In the genomic region with DNA sequence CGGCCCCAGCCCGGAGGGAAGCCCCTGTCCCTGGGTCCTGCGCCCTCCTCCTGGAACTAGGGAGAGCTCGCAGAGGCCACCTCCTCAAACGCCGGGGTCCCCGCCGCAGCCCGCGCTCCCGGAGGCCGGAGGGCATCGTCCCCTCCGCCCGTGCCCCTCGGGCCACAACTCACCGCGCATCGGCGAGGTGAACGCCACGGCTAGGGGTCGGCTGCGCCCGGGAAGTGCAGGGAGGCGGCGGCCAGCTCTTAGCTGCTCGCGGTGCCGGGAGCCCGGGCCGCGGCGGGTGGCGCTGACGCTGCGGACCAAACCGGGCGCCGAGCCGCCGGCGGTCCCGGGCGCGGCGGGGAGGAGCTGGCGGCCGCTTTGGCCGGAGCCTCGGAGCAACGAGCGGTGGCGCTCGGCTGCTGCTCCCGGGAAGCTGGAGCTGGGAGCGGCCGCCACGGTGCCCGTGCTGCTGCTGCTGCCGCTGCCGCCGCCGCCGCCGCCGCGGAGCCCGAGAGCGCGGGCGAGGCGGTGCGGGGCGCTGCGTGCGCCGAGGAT, we compare ENCODE assay signal across 8 mouse cellular contexts. TPM values are rescaled to one million over a fixed set of nuclear protein-coding genes. Genes with fewer than 3 reads are reported as not detected.
DNase-seq lines count a peak whose midpoint lies in the region; ATAC-seq and TF ChIP-seq lines count a peak whose summit lies in the region.

No protein-coding gene starts in this region.

- H3K9me3 ChIP-seq in forebrain, embryonic 13.5 days (replicated peaks) = no peaks in the 10 kb centered on the region
- no peaks in the 10 kb centered on the region for H3K9me3 ChIP-seq in limb, embryonic 14.5 days (ENCODE audit: control insufficient read depth, low read length)
- H3K9me3 ChIP-seq in stomach, embryonic 16.5 days (replicated peaks; ENCODE audit: control insufficient read depth, low read length) = no peaks in the 10 kb centered on the region

- peaks cover 89% of the 10 kb centered on the region for H3K27me3 ChIP-seq in forebrain, embryonic 13.5 days
- peaks cover 59% of the 10 kb centered on the region for H3K27me3 ChIP-seq in limb, embryonic 14.5 days (ENCODE audit: control insufficient read depth, insufficient read depth, low read length)
- H3K27me3 ChIP-seq in stomach, embryonic 16.5 days (ENCODE audit: control insufficient read depth, insufficient read depth, low read length) = peaks cover 74% of the 10 kb centered on the region

- under 1% methylated on average over 54 of the region's 78 CpGs for WGBS in forebrain, embryonic 13.5 days
- WGBS in limb, embryonic 14.5 days = under 1% methylated on average over 60 of the region's 78 CpGs
- WGBS in stomach, embryonic 16.5 days = under 1% methylated on average over 76 of the region's 78 CpGs

- DNase-seq in layer of hippocampus, postnatal 10 days (ENCODE audit: low spot score in 2 of 2) = peak; percentile 13 to 37
- no peak for DNase-seq in layer of hippocampus, adult 8-10 months (ENCODE audit: low spot score in 2 of 2)
- peak; percentile 57 to 70 for DNase-seq in adrenal gland, postnatal 36 days
- no peak for DNase-seq in limb, embryonic 14.5 days (ENCODE audit: low spot score)
- no peak for DNase-seq in layer of hippocampus, postnatal 25 days (ENCODE audit: extremely low spot score in 1 of 2, low spot score in 1 of 2)
- DNase-seq in T-cell, adult 2 months (ENCODE audit: low spot score) = no peak

- TF ChIP-seq POLR2A in limb, embryonic 14.5 days (IDR thresholded peaks at IDR 0.05; ENCODE audit: borderline replicate concordance, extremely low read depth, insufficient read depth, insufficient read length) = no peak

- no peaks in the 10 kb centered on the region for H3K36me3 ChIP-seq in forebrain, embryonic 13.5 days (ENCODE audit: poor library complexity, severe bottlenecking)
- H3K36me3 ChIP-seq in limb, embryonic 14.5 days (ENCODE audit: control insufficient read depth, insufficient read depth, low read length) = no peaks in the 10 kb centered on the region
- H3K36me3 ChIP-seq in stomach, embryonic 16.5 days (ENCODE audit: control insufficient read depth, insufficient read depth, low read length) = no peaks in the 10 kb centered on the region

- H3K27ac ChIP-seq in forebrain, embryonic 13.5 days = no peak overlapping the region
- H3K27ac ChIP-seq in limb, embryonic 14.5 days (replicated peaks; ENCODE audit: low read depth, low read length) = no peak overlapping the region
- no peak overlapping the region for H3K27ac ChIP-seq in stomach, embryonic 16.5 days (ENCODE audit: low read length)

- H3K4me3 ChIP-seq in forebrain, embryonic 13.5 days = peak overlapping the region; percentile 58
- peak overlapping the region; percentile 55 for H3K4me3 ChIP-seq in limb, embryonic 14.5 days (replicated peaks; ENCODE audit: low read length)
- peak overlapping the region; percentile 57 for H3K4me3 ChIP-seq in stomach, embryonic 16.5 days (replicated peaks; ENCODE audit: low read length)

- H3K4me2 ChIP-seq in forebrain, embryonic 13.5 days = peak overlapping the region; percentile 96
- peak overlapping the region; percentile 99 for H3K4me2 ChIP-seq in limb, embryonic 14.5 days (replicated peaks; ENCODE audit: low read depth, low read length, severe bottlenecking)
- H3K4me2 ChIP-seq in stomach, embryonic 16.5 days (ENCODE audit: low read depth, low read length) = peak overlapping the region; percentile 99

- no peak; the same call in 1 of the 2 replicates for ATAC-seq in forebrain, embryonic 13.5 days
- ATAC-seq in limb, embryonic 14.5 days (ENCODE audit: low FRiP score, low read depth) = no peak
- no peak for ATAC-seq in stomach, embryonic 16.5 days (ENCODE audit: insufficient read depth, low FRiP score)

- peak overlapping the region; percentile 75 for H3K9ac ChIP-seq in forebrain, embryonic 13.5 days
- peak overlapping the region; percentile 54 for H3K9ac ChIP-seq in limb, embryonic 14.5 days (ENCODE audit: low read depth, low read length, severe bottlenecking)
- H3K9ac ChIP-seq in stomach, embryonic 16.5 days (ENCODE audit: low read length) = peak overlapping the region; percentile 66

- H3K4me1 ChIP-seq in forebrain, embryonic 13.5 days = peaks cover 42% of the 10 kb centered on the region
- H3K4me1 ChIP-seq in limb, embryonic 14.5 days (ENCODE audit: control insufficient read depth, insufficient read depth, low read length) = peaks cover 11% of the 10 kb centered on the region; the same call in 1 of the 2 replicates
- peaks cover 15% of the 10 kb centered on the region for H3K4me1 ChIP-seq in stomach, embryonic 16.5 days (ENCODE audit: control insufficient read depth, insufficient read depth, low read length)

RNA-seq across cellular contexts. Expression of a gene that starts 8.5 kb away (rescaled TPM):
- total RNA-seq in layer of hippocampus, postnatal 10 days (2021) = 10 to 100 TPM; 12.2 to 16.1 TPM
- 10 to 100 TPM in 3 of 4 experiments, 1 to 10 TPM in 1; 9.9 to 13.0 (median 12.6) TPM for total RNA-seq in layer of hippocampus, adult 8-10 months (2022)
- 10 to 100 TPM in 1 of 2 experiments, 1 to 10 TPM in 1; 3.4 to 12.2 TPM for total RNA-seq in adrenal gland, postnatal 36 days (2021)
- 2.2 and 2.4 TPM in 2 replicates for polyA plus RNA-seq in forebrain, embryonic 13.5 days (2015; fragmentation: Nextera tagmentation; extraction: Ambion mirVana)
- 1.6 and 2.2 TPM in 2 replicates for polyA plus RNA-seq in limb, embryonic 14.5 days (2012; rRNA removed)
- polyA plus RNA-seq in limb, embryonic 14.5 days (2014; fragmentation: Nextera tagmentation; extraction: Ambion mirVana) = 0.75 and 1.0 TPM in 2 replicates
- 0.19 and 0.50 TPM in 2 replicates for polyA plus RNA-seq in stomach, embryonic 16.5 days (2015; fragmentation: Nextera tagmentation; extraction: Ambion mirVana)
- 10 to 100 TPM; 10.3 to 12.2 TPM for total RNA-seq in layer of hippocampus, postnatal 25 days (2021)

RNA-seq across cellular contexts. Expression of a gene that starts 43.6 kb away (rescaled TPM):
- total RNA-seq in layer of hippocampus, postnatal 10 days (2021) = 10 to 100 TPM; 35.1 to 35.6 TPM
- total RNA-seq in layer of hippocampus, adult 8-10 months (2022) = 10 to 100 TPM; 30.4 to 39.8 (median 36.1) TPM
- total RNA-seq in adrenal gland, postnatal 36 days (2021) = 10 to 100 TPM; 16.1 to 19.4 TPM
- 147 and 165 TPM in 2 replicates for polyA plus RNA-seq in forebrain, embryonic 13.5 days (2015; fragmentation: Nextera tagmentation; extraction: Ambion mirVana)
- polyA plus RNA-seq in limb, embryonic 14.5 days (2012; rRNA removed) = 196 and 250 TPM in 2 replicates
- 227 and 235 TPM in 2 replicates for polyA plus RNA-seq in limb, embryonic 14.5 days (2014; fragmentation: Nextera tagmentation; extraction: Ambion mirVana)
- polyA plus RNA-seq in stomach, embryonic 16.5 days (2015; fragmentation: Nextera tagmentation; extraction: Ambion mirVana) = 163 and 171 TPM in 2 replicates
- 10 to 100 TPM; 33.6 to 35.7 TPM for total RNA-seq in layer of hippocampus, postnatal 25 days (2021)

RNA-seq across cellular contexts. Expression of a gene that starts 52.9 kb away (rescaled TPM):
- 10 to 100 TPM; 61.4 to 72.2 TPM for total RNA-seq in layer of hippocampus, postnatal 10 days (2021)
- 10 to 100 TPM; 61.9 to 71.6 (median 65.0) TPM for total RNA-seq in layer of hippocampus, adult 8-10 months (2022)
- total RNA-seq in adrenal gland, postnatal 36 days (2021) = 10 to 100 TPM; 20.0 to 22.9 TPM
- polyA plus RNA-seq in forebrain, embryonic 13.5 days (2015; fragmentation: Nextera tagmentation; extraction: Ambion mirVana) = 22.2 and 25.2 TPM in 2 replicates
- 24.1 and 28.0 TPM in 2 replicates for polyA plus RNA-seq in limb, embryonic 14.5 days (2012; rRNA removed)
- 31.4 and 31.9 TPM in 2 replicates for polyA plus RNA-seq in limb, embryonic 14.5 days (2014; fragmentation: Nextera tagmentation; extraction: Ambion mirVana)
- 24.3 and 29.0 TPM in 2 replicates for polyA plus RNA-seq in stomach, embryonic 16.5 days (2015; fragmentation: Nextera tagmentation; extraction: Ambion mirVana)
- 10 to 100 TPM; 65.6 to 69.5 TPM for total RNA-seq in layer of hippocampus, postnatal 25 days (2021)

Comparison
In these comparisons a context has a peak if more than half of its experiments do, and no peak if none do; other contexts are left out.
1. DNase-seq: peak in layer of hippocampus, postnatal 10 days (2 of 2) and adrenal gland, postnatal 36 days (2 of 2); none in layer of hippocampus, adult 8-10 months (0 of 2), limb, embryonic 14.5 days (single experiment), layer of hippocampus, postnatal 25 days (0 of 2) and T-cell, adult 2 months (single experiment).
2. Peak in every context shown above with its lines, with median percentiles within 50 percentile points of each other: H3K4me2 ChIP-seq, H3K4me3 ChIP-seq and H3K9ac ChIP-seq.